Mouse (Mus musculus) heart, postnatal 0 days (tissue): Measurements from ENCODE around the gene Stk24.

Source experiments
- CTCF ChIP-seq: IDR thresholded peaks from 2 replicates; pipeline ENCODE4 v1.5.1; 2016; ENCODE audit warnings: antibody characterized with exemption, control low read depth, low read depth
- EP300 ChIP-seq: IDR thresholded peaks from 2 replicates; pipeline ENCODE4 v1.6.1; 2016; ENCODE audit warnings: antibody characterized with exemption, low read depth

- TF ChIP-seq CTCF (no peak), EP300 (no peak)
Observed at GRCm38 (mm10) chr14:121238727-121239126, 141.1 kb downstream of the Stk24 start.
